Mouse (Mus musculus) neural tube, embryonic 11.5 days (tissue): ENCODE measurements around the gene Impg1. TPM values are rescaled to one million over a fixed set of nuclear protein-coding genes. Genes with fewer than 3 reads are reported as not detected.

Experiments used
- ATAC-seq: fragments of 200-750 bp; cut with Nextera tagmentation; 2 replicates; pipeline ENCODE4 v1.8.0; 2017; ENCODE audit warnings: moderate number of reproducible peaks, mild to moderate bottlenecking, moderate TSS enrichment, moderate library complexity; ENCODE audit not compliant: insufficient read depth, low FRiP score, low TSS enrichment
- DNase-seq: peaks from one replicate; pipeline ENCODE4 v3.0.0-alpha.2; 2015; ENCODE audit warnings: low spot score
- H3K27ac ChIP-seq: fragments of 300-500 bp; sonication (generic); 2 replicates; pipeline ENCODE4 v1.5.1; 2014; ENCODE audit warnings: low read depth, mild to moderate bottlenecking, low read length
- H3K27me3 ChIP-seq: fragments of 300-500 bp; sonication (generic); 2 replicates; pipeline ENCODE4 v1.6.1; 2014; ENCODE audit warnings: mild to moderate bottlenecking, low read length, mixed read lengths; ENCODE audit not compliant: control insufficient read depth, insufficient read depth
- H3K36me3 ChIP-seq: fragments of 300-500 bp; sonication (generic); 2 replicates; pipeline ENCODE4 v1.6.1; 2014; ENCODE audit warnings: mild to moderate bottlenecking, low read length, moderate library complexity, mixed read lengths; ENCODE audit not compliant: control insufficient read depth, insufficient read depth
- H3K4me1 ChIP-seq: fragments of 300-500 bp; sonication (generic); 2 replicates; pipeline ENCODE4 v1.6.1; 2014; ENCODE audit warnings: low read length, mixed read lengths; ENCODE audit not compliant: control insufficient read depth, insufficient read depth
- H3K4me2 ChIP-seq: fragments of 300-500 bp; sonication (generic); 2 replicates; pipeline ENCODE4 v1.6.1; 2014; ENCODE audit warnings: low read depth, mild to moderate bottlenecking, moderate library complexity
- H3K4me3 ChIP-seq: fragments of 300-500 bp; sonication (generic); 2 replicates; pipeline ENCODE4 v1.5.1; 2014; ENCODE audit warnings: low read depth, low read length
- H3K9ac ChIP-seq: fragments of 300-500 bp; sonication (generic); 2 replicates; pipeline ENCODE4 v1.6.1; 2014; ENCODE audit warnings: mild to moderate bottlenecking, low read length
- H3K9me3 ChIP-seq: fragments of 300-500 bp; sonication (generic); 2 replicates; pipeline ENCODE4 v1.6.1; 2016; ENCODE audit warnings: low read length; ENCODE audit not compliant: control insufficient read depth
- WGBS: fragments of 180-500 bp; shearing (Covaris S2); extraction: QIAGEN DNeasy Blood & Tissue Kit; methylation state at CpG from one replicate; pipeline ENCODE4 v1.1.7; 2014; 5-methylcytosine and 5-hydroxymethylcytosine counted together
- polyA plus RNA-seq: library from polyadenylated mRNA; unstranded; fragments of >200 nt; fragmentation: Nextera tagmentation; extraction: Ambion mirVana; gene quantifications from 2 replicates; pipeline ENCODE4 v1.2.1, GENCODE M21; 2014

Gene Impg1
- polyA plus RNA-seq, 1 experiment from 2014 or later: not detected

- no peak for ATAC-seq
These were observed 157.7 kb downstream of the Impg1 start for GRCm38 (mm10) chr9:80307629-80308028.

GRCm38 (mm10) chr9:80306853-80307252 lies 158.4 kb downstream of the Impg1 start:
- no peak overlapping the region for H3K4me3 ChIP-seq
- H3K36me3 ChIP-seq: no peaks in the 10 kb centered on the region
- no peak overlapping the region for H3K9ac ChIP-seq
- DNase-seq: no peak
- H3K27me3 ChIP-seq: no peaks in the 10 kb centered on the region
- H3K27ac ChIP-seq: no peak overlapping the region
- WGBS: 57% methylated on average over 11 of the region's 11 CpGs
- H3K9me3 ChIP-seq: no peaks in the 10 kb centered on the region
- H3K4me1 ChIP-seq: no peaks in the 10 kb centered on the region
- H3K4me2 ChIP-seq: no peak overlapping the region
- ATAC-seq: no peak

More at GRCm38 (mm10) chr9:80307629-80308028, 157.7 kb downstream of the Impg1 start:
- no peak for DNase-seq
- Histone ChIP-seq H3K36me3 (no peaks in the 10 kb centered on the region), H3K4me1 (no peaks in the 10 kb centered on the region), H3K4me3 (no peak overlapping the region), H3K27ac (no peak overlapping the region), H3K4me2 (no peak overlapping the region), H3K27me3 (no peaks in the 10 kb centered on the region), H3K9ac (no peak overlapping the region), H3K9me3 (no peaks in the 10 kb centered on the region)
- WGBS: 90% methylated on average over 13 of the region's 13 CpGs

GRCm38 (mm10) chr9:80306390-80306789 lies 158.9 kb downstream of the Impg1 start:
- no peak overlapping the region for H3K4me3 ChIP-seq
- no peak overlapping the region for H3K4me2 ChIP-seq
- H3K9me3 ChIP-seq: no peaks in the 10 kb centered on the region
- H3K9ac ChIP-seq: no peak overlapping the region
- ATAC-seq: no peak
- WGBS: 91% methylated on average over 4 of the region's 4 CpGs
- no peaks in the 10 kb centered on the region for H3K4me1 ChIP-seq
- no peak overlapping the region for H3K27ac ChIP-seq
- H3K36me3 ChIP-seq: no peaks in the 10 kb centered on the region
- H3K27me3 ChIP-seq: no peaks in the 10 kb centered on the region
- DNase-seq: no peak

- Histone ChIP-seq H3K4me1 (no peaks in the 10 kb centered on the region), H3K9ac (no peak overlapping the region), H3K4me3 (no peak overlapping the region), H3K36me3 (no peaks in the 10 kb centered on the region), H3K27me3 (no peaks in the 10 kb centered on the region), H3K9me3 (no peaks in the 10 kb centered on the region), H3K27ac (no peak overlapping the region), H3K4me2 (no peak overlapping the region)
- 77% methylated on average over 4 of the region's 4 CpGs for WGBS
- ATAC-seq (no peak), DNase-seq (no peak)
These were observed 161.8 kb downstream of the Impg1 start for GRCm38 (mm10) chr9:80303518-80303917.

- WGBS: 94% methylated on average over 9 of the region's 9 CpGs
- no peak overlapping the region for H3K9ac ChIP-seq
- H3K27ac ChIP-seq: no peak overlapping the region
- no peak for DNase-seq
- no peaks in the 10 kb centered on the region for H3K27me3 ChIP-seq
- ATAC-seq: no peak
- H3K36me3 ChIP-seq: no peaks in the 10 kb centered on the region
- H3K4me2 ChIP-seq: no peak overlapping the region
- H3K9me3 ChIP-seq: no peaks in the 10 kb centered on the region
- H3K4me1 ChIP-seq: no peaks in the 10 kb centered on the region
- H3K4me3 ChIP-seq: no peak overlapping the region
These were observed 166.2 kb downstream of the Impg1 start for GRCm38 (mm10) chr9:80299031-80299430.

- no peak overlapping the region for H3K4me2 ChIP-seq
- 84% methylated on average over 4 of the region's 4 CpGs for WGBS
These were observed 169.2 kb downstream of the Impg1 start for GRCm38 (mm10) chr9:80296086-80296485.

GRCm38 (mm10) chr9:80293056-80293584 lies 172.2 kb downstream of the Impg1 start:
- DNase-seq (no peak), ATAC-seq (no peak)
- WGBS: 61% methylated on average over 2 of the region's 2 CpGs
- no peaks in the 10 kb centered on the region for H3K4me1 ChIP-seq
- no peak overlapping the region for H3K9ac ChIP-seq
- H3K4me2 ChIP-seq: no peak overlapping the region
- H3K9me3 ChIP-seq: no peaks in the 10 kb centered on the region
- no peak overlapping the region for H3K27ac ChIP-seq
- no peak overlapping the region for H3K4me3 ChIP-seq
- no peaks in the 10 kb centered on the region for H3K36me3 ChIP-seq
- no peaks in the 10 kb centered on the region for H3K27me3 ChIP-seq

More at GRCm38 (mm10) chr9:80296086-80296485, 169.2 kb downstream of the Impg1 start:
- DNase-seq (no peak), ATAC-seq (no peak)
- Histone ChIP-seq H3K9me3 (no peaks in the 10 kb centered on the region), H3K4me1 (no peaks in the 10 kb centered on the region), H3K27me3 (no peaks in the 10 kb centered on the region), H3K4me3 (no peak overlapping the region), H3K9ac (no peak overlapping the region), H3K36me3 (no peaks in the 10 kb centered on the region), H3K27ac (no peak overlapping the region)

GRCm38 (mm10) chr9:80286845-80287244 lies 178.4 kb downstream of the Impg1 start:
- Histone ChIP-seq H3K4me1 (no peaks in the 10 kb centered on the region), H3K4me2 (no peak overlapping the region), H3K9ac (no peak overlapping the region), H3K4me3 (no peak overlapping the region), H3K36me3 (no peaks in the 10 kb centered on the region), H3K9me3 (no peaks in the 10 kb centered on the region), H3K27me3 (no peaks in the 10 kb centered on the region), H3K27ac (no peak overlapping the region)
- ATAC-seq: no peak
- 91% methylated on average over 7 of the region's 7 CpGs for WGBS
- DNase-seq: no peak

- Histone ChIP-seq H3K36me3 (no peaks in the 10 kb centered on the region), H3K4me2 (no peak overlapping the region), H3K27ac (no peak overlapping the region), H3K27me3 (no peaks in the 10 kb centered on the region), H3K4me1 (no peaks in the 10 kb centered on the region), H3K9me3 (no peaks in the 10 kb centered on the region), H3K4me3 (no peak overlapping the region), H3K9ac (no peak overlapping the region)
- 89% methylated on average over 2 of the region's 2 CpGs for WGBS
- DNase-seq: no peak
- no peak for ATAC-seq
These were observed 180.6 kb downstream of the Impg1 start for GRCm38 (mm10) chr9:80284539-80285174.
